Mouse (Mus musculus) gastrocnemius, postnatal 10 days (tissue): ENCODE data around the gene Fasn. TPM values are rescaled to one million over a fixed set of nuclear protein-coding genes. Genes with fewer than 3 reads are reported as not detected.
A peak's percentile ranks its signal among the peaks of the same experiment; 100 is the strongest.

Experiments
- DNase-seq: peaks from one replicate; pipeline ENCODE4 v3.0.0; 2021; ENCODE audit warnings: mixed read lengths
- total RNA-seq, 2 experiments: library from RNA; stranded (reverse); gene quantifications; 2 replicates each; pipeline ENCODE4 v1.2.3; 2021

Fasn gene
- total RNA-seq, 2 experiments from 2014 or later: 21.8 to 26.4 TPM

- no peak for DNase-seq
These were observed 4.1 kb upstream of the Fasn start for GRCm38 (mm10) chr11:120828416-120828815.

DNA sequence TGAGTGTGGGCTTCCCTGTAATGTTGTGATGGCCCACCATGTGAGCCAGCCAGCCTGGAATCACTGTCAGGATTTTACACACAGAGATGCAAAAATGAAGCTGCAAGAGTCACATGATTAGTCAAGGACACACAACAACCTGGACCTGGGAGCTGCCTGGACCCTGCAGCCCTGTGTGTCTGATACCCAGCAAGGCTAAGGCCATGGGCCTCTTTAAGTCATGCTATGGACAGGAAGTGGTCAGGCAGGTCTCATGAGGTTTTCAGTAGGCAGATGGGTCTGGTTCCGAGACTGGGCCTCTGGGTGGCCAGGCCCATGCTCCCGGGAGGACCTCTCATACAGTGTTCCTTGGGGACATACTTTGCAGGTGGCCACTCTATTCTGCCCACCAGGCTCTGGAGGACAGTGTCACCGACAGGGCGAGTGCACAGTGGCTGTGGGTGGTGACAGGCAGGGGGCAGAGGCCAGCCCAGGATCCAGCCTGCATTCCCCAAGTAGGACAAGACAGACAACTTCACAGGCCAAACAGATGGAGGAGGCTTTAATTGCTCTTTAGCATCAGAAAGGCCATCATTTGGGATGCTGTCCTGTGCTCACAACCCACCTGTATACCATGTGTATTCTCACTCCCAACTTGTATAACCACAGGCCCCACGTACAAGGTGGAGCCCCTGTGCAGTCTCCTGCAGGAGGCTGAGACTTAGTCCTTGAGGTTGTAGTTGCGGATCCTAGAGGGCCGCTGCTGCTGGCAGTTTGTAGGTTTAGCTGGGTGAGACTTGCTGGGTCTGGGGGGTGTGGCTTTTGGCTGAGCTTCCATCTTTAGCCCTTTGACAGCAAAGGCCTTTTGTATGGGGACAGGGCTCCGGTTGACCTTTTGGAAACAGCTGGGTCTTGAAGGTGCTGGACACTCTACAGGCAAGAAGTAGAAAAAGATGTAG, 1.9 kb upstream of the Fasn start:
- DNase-seq: no peak

DNA sequence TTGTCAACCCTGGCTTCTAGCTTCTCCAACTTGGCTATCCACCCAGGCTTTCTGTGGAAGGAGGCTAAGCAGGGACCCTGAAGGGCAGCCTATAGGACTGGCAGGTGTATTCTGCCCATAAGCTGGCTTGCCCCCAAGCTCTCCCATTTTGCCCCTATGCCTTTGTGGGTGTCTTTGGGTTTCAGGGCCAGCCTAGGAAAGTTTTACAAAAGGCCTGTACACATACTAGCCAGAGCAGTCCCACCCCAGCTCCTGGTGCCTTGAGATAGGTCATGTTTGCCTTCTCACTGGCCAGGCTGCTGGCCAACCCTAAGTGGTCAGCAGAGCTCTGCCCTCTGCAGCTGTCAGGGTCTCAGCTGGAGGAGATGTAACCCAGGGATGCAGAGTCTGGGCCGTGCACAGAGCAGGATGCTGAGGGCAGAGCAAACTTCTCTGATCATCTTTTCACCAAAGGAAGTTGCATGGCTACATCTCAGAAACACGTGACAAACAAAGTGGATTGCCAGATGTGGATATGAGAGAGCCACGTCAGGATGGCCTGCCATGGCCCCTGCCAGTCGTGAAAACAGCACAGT, 1.0 kb upstream of the Fasn start:
- DNase-seq: no peak

- DNase-seq: no peak
These were observed 491 bp upstream of the Fasn start for GRCm38 (mm10) chr11:120824787-120825288.

DNA sequence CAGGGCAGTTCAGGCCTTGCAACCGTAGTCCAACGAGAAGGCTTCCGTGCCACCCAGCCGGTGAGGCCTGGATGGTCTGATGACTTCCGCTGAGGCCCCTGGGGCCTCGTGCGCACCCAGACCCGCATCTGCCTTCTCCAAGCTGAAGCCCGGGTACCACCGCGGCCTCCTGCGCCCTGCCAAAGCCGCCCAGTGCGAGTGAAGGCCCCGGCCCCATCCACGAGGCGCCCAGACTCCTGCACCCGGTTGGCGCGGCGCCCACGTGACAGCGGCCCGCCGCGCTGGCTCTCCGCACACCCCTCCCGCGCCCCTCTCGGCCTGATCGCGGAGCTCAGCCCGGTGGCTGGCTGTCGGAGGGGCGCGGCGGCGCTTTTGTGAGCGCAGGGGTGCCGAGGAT, 798 bp downstream of the Fasn start:
- peak; percentile 68 for DNase-seq

GRCm38 (mm10) chr11:120822831-120823550, 1.4 kb downstream of the Fasn start:
- DNase-seq: no peak

GRCm38 (mm10) chr11:120822321-120822720, 2.0 kb downstream of the Fasn start:
- DNase-seq: no peak

DNA sequence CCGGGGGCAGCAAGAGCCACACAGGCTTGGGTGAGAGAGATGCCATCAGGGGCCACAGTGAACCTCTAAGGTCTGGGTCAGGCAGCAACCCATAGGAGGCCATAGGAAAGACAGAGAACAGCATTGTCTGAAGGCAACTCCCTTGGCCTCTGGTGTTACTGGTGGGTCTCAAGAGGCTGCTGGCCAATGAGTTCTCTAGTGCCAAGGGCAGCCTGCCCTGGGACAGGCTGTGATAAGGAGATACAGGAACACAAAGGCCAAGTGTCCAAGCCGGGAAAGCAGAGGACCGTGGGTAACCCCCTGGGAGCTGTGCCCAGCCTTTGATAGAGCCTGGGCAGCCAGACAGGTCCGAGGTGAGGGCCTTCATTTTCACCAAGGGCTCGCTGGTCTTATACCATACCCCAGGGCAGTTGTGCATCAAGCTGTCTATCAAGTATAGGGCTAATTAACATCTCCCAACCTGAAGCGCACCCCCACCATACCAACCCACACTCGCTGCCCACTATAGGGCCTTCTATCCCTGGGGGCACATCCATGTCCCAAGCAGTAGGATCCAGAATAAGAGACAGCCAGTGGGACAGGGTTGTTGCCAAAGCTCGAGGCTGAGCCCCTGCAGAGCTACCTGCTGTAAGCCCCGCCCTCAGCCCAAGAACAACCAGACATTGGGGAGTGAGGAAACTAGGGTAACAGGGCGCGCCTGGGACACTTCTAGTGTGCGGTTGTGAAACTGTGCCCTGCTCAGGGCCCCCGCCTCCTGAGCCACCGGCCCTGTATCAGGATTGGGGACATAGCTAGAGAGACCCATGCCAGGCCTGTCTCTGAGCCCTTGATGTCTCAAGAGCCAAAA, 3.0 kb downstream of the Fasn start:
- no peak for DNase-seq

- DNase-seq: no peak
These were observed 3.8 kb downstream of the Fasn start for GRCm38 (mm10) chr11:120820546-120820945.

GRCm38 (mm10) chr11:120819556-120819955, 4.8 kb downstream of the Fasn start:
- DNase-seq: no peak

GRCm38 (mm10) chr11:120818251-120818650, 6.1 kb downstream of the Fasn start:
- DNase-seq: no peak

DNA sequence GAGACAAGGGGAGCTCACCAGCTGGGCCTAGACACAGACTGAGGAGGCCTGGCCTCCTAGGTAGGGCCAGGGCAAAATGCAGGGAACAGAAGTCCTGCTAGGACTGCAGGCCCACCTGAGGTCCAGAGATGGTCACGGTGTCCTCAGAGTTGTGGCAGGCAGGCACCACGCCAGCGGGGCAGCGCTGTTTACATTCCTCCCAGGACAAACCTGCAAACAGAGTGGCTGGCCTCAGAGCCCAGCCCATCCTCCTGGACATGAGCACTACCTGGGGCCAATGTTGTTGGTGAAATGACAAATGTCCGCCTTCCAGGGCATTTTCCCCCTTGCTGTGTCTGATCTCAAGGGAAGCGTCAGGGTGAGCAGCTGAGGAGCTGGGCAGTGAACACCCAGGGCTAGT, 7.0 kb downstream of the Fasn start:
- DNase-seq: no peak

DNA sequence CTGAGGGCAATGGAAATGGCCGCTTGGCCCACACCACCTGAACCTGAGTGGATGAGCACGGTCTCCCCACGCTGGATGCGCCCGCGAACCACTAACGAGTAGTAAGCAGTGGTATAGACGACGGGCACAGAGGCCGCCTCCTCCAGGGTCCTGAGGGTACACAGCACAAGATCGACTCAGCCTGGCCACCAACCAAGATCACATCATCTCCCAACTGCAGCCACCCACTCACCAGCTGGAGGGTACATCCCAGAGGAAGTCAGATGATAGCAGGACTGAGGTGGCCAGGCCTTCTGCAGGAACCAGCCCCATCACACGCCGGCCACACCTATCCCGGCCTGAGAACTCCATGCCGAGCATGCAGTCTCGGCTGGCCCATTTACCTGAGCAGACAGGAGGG, 12.3 kb downstream of the Fasn start:
- DNase-seq: no peak

GRCm38 (mm10) chr11:120808010-120808409, 16.3 kb downstream of the Fasn start:
- no peak for DNase-seq

DNA sequence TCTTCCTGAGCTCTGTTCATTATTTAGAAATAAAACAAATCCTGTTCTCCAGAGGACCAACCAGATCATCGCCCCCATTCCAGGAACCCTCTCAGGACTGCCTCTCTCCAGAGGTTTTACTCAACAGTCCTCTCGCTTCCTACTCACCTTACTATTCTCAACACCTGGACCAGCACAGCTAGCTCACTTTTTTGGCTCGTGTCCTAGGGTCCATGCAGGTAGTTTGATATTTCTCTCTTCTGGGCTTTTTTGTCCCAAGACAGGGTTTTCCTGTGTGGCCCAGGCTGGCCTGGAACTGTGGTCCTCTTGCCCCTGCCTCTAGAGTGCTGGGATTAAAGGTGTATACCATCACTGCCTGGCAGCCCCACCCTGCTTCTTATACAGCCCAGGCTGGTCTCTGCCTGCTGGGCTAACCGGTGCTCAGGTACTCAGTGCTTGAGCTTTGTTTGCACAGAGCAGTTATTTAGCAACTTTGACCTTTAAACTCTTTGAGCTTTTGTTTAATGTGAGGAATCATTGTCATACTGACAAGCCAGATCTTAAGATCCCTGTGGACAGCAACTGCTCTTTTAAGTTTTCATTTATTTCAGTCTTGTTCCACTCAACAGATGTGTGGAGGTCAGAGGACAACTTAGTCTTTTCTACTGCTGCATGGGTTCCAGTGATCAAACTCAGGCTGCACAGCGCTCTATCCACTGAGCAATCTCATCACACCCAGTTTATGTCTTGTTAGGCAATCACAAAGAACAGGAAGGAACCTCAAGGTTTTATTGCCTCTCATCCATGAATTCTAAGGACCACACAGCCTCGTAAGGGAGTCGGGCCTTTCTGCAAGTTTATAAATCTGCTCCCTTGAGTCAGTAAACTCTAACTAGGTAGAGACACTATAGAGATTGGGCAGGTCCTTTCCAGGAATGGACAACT, 18.7 kb downstream of the Fasn start:
- no peak for DNase-seq

DNA sequence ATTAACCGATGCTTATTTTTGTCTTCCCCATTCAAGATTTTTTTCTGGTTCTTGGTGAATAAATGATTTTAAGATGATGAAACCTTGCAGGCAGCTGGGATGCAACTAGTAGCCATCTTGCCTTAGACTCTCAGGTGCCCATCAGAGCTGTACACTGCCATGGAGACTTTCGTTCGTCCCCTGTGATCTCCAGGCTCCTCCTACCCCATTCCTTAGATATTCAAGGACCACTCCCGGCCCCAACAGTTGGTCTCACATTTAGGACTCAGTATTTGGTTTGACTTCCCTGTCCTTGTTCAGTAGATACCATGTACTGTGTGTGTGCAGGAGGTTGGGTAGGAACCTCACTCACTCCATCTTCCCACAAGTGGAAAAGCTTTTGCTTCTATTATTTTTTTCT, 19.6 kb downstream of the Fasn start:
- DNase-seq: no peak

DNA sequence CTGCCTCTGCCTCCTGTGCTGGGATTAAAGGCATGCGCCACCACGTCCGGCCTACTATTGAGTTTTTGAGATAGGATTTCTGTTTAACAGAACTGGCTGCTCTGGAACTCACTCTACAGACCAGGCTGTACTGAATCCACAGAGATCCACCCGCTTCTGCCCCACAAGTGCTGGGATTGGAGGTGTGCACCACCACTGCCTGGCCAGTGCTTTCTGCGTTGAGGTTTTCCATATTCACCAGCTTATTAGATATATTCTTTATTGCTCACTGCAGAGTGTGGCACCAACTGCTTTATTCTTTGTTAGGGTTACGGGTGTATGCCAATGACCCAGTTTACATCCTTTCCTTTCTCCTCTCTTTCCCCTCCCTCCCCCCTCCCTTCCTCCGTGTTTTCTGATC, 20.1 kb downstream of the Fasn start:
- no peak for DNase-seq

DNA sequence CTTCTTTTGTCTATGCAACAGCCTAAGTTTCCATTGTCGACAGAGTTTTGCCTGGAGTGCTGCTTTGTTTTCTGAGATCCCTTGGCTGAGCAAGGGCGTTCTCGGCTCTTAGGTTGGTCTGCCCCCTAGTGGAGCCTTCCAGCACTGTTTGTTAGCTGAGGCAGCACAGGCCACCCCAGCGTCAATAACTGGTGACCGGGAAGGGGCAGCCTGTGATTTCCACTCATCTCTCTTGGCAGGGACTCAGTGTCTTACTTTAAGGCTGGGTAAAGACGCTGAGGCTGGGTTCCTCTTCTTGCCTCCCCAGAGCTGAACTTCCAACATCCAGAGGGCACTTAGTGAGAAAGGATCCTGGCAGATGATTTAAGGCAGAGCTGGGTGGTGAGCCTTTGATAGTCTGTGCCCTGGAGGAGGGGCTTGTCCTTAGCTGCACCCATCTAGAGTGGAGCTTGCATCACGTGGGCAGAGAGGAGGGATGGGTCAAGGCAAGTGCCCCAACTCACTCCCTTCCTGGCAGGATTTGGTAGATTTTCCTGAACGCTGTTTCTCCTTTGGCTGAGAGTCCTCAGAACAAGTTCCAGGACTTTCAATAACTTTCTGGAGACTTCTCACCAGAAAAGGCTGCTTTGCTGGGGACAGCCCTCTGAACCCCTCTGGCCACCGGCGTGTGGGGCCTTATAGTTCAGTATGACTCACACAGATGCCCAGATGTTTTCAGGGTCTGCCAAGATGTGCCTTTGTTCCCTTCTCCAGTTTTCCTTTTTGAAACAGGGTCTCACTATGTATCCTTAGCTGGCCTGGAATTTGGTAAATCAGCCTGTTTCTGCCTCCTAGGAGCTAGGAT, 24.1 kb downstream of the Fasn start:
- DNase-seq: peak; percentile 91

DNA sequence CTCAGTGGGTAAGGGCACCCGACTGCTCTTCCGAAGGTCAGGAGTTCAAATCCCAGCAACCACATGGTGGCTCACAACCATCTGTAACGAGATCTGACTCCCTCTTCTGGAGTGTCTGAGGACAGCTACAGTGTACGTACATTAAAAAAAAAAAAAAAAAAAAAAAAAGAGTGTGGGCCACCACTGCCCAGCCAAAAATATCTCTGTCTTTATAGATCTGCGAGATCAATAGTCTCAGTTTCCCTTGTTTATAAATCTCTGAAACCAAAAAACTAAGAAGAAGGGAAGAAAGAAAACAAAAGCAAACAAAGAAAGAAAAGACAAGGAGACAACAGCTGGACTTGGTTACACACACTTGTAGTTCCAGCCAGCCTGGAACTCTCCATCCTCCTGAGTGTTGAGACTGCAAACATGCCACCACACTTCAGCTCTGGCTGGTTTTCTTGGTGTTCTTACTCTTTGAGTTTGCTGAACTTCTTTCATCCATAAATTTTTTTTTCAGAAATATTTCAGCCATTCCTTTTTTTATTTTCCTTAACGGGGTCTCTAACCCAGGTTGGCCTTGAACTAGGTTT, 24.9 kb downstream of the Fasn start:
- no peak for DNase-seq

- DNase-seq: no peak
These were observed 26.1 kb downstream of the Fasn start for GRCm38 (mm10) chr11:120798244-120798643.
